Mouse (Mus musculus) v-Abl transformed pro-B cells (cell line): ENCODE data around the gene Erc2.

ENCODE experiments used
- in situ Hi-C, 2 experiments: fragments of 400-800 bp; cut with MboI; formaldehyde crosslinking; loops; one replicate each; pipeline ENCODE4 v1.15.1; 2025; ENCODE audit not compliant: unreplicated experiment in 2 of 2

Gene Erc2

GRCm38 (mm10) chr14:27759069-27759628, 136.9 kb downstream of the Erc2 start:
- in situ Hi-C loops: no loop called here

DNA sequence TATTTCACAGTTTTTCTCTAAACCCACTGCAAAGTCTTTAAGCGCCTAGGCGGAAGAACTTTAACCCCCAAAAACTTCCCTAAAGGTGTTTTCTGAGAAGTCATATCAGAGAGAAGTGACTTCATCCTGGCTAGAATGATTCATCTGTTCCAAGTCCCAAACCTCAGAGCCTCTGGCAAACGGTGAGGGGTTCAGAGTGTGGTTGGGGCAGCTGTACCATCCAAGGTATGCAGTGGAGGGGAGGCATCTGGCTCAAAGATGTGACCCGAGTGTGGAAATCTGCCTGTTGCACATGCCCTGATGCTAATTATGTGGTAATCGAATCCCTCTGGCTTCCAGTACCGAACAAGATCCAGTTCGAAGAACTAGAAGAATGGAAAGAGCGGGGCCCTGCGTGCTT, 137.8 kb downstream of the Erc2 start:
- in situ Hi-C loops: no loop called here

DNA sequence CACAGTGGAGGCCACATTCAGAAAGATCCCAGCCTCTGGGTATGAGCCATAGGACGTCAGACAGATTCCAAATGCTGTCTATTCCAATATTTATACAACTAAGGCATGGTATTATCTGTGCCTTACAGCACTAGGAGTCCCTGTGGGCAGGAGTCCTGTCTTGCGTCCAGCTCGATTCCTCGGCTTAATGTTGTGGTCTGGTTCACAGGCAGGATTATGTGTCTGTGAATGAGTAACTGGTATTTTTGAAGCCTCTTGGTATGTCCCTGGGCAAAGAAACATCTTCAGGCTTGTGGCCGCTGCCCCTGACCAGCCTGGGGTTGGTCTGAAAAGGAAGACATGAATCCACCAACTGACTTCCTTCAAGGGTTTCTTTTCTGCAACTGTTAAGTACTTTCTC, 153.1 kb downstream of the Erc2 start:
- in situ Hi-C loops: no loop called here

GRCm38 (mm10) chr14:27778503-27778902, 156.3 kb downstream of the Erc2 start:
- in situ Hi-C loops: no loop called here

DNA sequence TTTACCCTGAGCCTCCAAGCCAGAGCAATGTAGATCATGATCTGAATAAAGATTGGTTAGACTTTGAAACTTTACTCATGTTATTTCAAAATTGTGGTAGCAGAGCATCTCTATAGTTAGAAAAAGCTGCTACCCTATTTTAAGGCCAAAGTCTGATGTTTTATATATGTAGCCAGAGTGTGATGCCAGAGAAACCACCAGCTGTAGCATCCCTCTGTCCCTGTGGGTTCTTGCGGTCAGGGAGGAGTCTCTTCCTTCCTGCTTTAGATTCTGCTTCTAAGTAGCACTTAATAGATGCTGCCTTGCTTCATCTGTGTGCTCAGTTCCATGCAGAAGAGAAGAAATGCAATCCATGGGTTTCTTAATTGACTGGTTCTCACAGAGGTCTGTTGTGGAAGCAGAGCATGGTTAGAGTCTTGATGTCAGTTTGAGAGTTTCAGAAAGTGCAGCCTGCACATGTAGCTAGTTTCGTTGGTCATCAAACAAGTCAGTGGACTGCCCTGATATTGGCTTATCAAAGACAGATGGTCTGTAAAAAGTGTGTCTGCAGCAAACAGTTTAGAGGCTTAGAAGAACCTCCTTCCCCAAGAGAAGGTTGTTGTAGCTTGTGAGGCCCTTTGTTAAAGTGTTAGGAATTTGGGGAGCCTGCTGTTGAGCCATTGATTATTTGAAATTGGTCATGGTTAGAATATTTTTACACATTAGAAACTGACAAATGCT, 156.9 kb downstream of the Erc2 start:
- in situ Hi-C loops: no loop called here

GRCm38 (mm10) chr14:27781221-27781620, 159.0 kb downstream of the Erc2 start:
- in situ Hi-C loops: no loop called here

- in situ Hi-C loops: no loop called here
Observed at GRCm38 (mm10) chr14:27784826-27785225, 162.6 kb downstream of the Erc2 start.

GRCm38 (mm10) chr14:27785562-27785961, 163.3 kb downstream of the Erc2 start:
- in situ Hi-C loops: no loop called here

GRCm38 (mm10) chr14:27789066-27789898, 167.1 kb downstream of the Erc2 start:
- in situ Hi-C loops: no loop called here

GRCm38 (mm10) chr14:27798184-27798934, 176.1 kb downstream of the Erc2 start:
- in situ Hi-C loops: no loop called here

GRCm38 (mm10) chr14:27800766-27801165, 178.5 kb downstream of the Erc2 start:
- in situ Hi-C loops: loop anchor here in 1 of 2 experiments (25.0 kb wide), 2 partner anchors 1312 to 1637 kb away; no protein-coding TSS in a partner anchor

- in situ Hi-C loops: loop anchor here in 1 of 2 experiments (25.0 kb wide), 2 partner anchors 1308 to 1633 kb away; no protein-coding TSS in a partner anchor
Observed at GRCm38 (mm10) chr14:27803961-27804360, 181.7 kb downstream of the Erc2 start.

- in situ Hi-C loops: loop anchor here in 1 of 2 experiments (25.0 kb wide), 2 partner anchors 1307 to 1632 kb away; no protein-coding TSS in a partner anchor
Observed at GRCm38 (mm10) chr14:27805064-27805463, 182.8 kb downstream of the Erc2 start.

- in situ Hi-C loops: loop anchor here in 1 of 2 experiments (25.0 kb wide), 2 partner anchors 1304 to 1629 kb away; no protein-coding TSS in a partner anchor
Observed at GRCm38 (mm10) chr14:27808080-27808479, 185.9 kb downstream of the Erc2 start.

GRCm38 (mm10) chr14:27808523-27809114, 186.4 kb downstream of the Erc2 start:
- in situ Hi-C loops: loop anchor here in 1 of 2 experiments (25.0 kb wide), 2 partner anchors 1304 to 1629 kb away; no protein-coding TSS in a partner anchor

GRCm38 (mm10) chr14:27810790-27811189, 188.6 kb downstream of the Erc2 start:
- in situ Hi-C loops: loop anchor here in 1 of 2 experiments (25.0 kb wide), 2 partner anchors 1302 to 1627 kb away; no protein-coding TSS in a partner anchor

- in situ Hi-C loops: loop anchor here in 1 of 2 experiments (25.0 kb wide), 2 partner anchors 1301 to 1626 kb away; no protein-coding TSS in a partner anchor
Observed at GRCm38 (mm10) chr14:27811649-27812048, 189.4 kb downstream of the Erc2 start.

DNA sequence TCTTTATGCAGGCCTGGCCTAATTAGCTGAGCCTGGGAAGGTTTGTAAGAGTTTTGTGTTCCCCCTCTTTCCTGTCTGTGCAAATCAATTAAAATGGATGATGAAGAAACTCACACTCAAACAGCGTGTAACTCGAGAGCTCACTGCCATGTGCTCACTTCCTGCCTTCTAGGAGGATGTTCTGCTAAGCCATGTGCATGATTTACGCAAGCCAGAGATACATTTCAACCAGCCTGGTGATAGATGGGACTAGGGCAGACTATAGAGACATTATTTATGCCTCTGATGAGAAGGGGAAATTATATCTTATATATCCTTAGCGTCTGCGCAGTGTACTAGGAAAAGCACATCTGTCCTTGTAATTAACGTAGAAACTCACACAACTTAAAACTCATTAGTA, 193.5 kb downstream of the Erc2 start:
- in situ Hi-C loops: loop anchor here in 1 of 2 experiments (25.0 kb wide), 2 partner anchors 1297 to 1622 kb away; no protein-coding TSS in a partner anchor

DNA sequence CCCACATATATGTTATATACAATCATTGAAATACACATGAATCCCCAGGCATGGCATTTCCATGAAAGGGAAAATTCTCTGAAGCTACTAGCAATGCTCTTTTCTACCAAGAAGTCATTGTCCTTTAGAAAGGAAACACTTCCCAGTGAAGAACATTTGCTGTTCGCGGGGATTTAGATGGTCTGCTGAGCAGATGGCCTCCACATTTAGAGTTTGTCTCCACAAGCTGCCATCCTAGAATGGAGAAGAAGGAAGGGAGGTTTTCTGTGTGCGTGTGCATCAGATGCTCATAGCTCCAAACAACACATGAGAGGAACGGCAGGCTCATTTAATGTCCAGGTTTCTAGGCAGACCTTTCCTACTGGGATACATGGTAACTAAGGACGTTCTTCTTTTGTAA, 196.8 kb downstream of the Erc2 start:
- in situ Hi-C loops: loop anchor here in 1 of 2 experiments (25.0 kb wide), 2 partner anchors 1293 to 1618 kb away; no protein-coding TSS in a partner anchor
